Mouse (Mus musculus) kidney, adult 9 months (tissue): Measurements from ENCODE around the gene Psme2.

ENCODE experiments used
- DNase-seq: peaks from one replicate; pipeline ENCODE4 v3.0.0; 2022

The Psme2 gene

GRCm38 (mm10) chr14:55563249-55563648 is 27.7 kb downstream of the Psme2 start:
- DNase-seq = no peak

DNA sequence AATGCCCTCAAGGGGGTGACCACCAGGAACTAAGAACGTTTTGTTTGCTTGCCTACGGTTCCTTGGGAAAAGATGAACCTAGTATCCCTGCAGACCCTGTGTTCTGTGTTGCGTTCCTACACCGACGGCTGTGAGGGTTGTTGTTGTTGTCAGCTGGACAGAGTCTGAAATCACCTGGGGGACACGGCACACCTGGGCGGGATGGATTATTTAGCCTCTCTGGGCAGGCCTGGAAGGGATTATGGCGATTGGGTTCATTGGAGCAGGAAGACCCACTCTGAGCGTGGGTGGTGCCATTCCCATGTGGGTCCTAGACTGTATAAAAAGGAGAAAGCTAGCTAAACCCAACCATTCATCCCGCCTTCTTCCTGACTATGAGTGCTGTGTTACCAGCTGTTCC is 29.1 kb downstream of the Psme2 start:
- no peak for DNase-seq

DNA sequence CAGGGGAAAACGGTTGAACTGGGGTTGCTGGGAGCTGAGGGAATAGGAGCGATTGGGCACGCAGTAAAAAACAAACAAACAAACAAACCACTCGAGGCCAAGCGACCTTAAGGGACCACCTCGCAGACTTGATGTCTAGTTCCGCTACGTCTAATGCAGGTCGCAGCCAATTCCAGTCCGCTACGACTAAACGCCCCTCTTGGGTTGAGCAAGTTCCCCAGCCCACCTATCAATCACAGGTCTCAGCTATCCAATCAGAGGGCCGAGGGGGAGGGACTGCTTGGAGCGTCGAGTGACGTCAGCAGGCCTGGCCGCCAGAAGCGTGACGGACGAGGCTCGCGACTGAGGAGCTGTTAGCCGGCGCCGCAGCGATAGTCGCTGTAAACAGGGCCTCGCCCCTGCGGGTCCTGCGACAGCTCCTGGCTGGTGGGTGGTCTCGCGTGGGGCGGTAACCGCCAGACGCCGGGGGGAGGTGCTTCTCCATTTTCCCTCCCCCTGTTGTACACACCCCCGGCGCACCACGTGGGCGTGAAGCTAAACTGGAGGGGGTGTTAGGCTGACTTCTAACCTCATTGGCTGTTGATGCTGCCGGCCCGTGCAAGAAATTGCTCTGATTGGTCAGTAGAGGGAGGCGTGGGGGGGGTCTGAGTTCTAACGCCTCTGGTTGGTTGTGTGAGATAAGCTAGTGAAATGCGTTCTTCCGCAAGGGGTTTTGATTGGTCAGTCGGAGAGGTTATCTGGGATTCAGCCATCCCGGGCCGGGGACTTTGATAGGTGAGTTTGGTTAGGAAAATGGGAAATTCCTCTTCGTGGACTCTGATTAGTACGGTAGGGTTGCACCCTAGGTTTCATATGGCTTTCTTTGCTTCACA is 30.5 kb downstream of the Psme2 start, which contains the start of gene A730061H03Rik:
TSS of gene A730061H03Rik (minus strand) at position 205 of the 872 bp plus-strand sequence.
- DNase-seq = peak; percentile 99

DNA sequence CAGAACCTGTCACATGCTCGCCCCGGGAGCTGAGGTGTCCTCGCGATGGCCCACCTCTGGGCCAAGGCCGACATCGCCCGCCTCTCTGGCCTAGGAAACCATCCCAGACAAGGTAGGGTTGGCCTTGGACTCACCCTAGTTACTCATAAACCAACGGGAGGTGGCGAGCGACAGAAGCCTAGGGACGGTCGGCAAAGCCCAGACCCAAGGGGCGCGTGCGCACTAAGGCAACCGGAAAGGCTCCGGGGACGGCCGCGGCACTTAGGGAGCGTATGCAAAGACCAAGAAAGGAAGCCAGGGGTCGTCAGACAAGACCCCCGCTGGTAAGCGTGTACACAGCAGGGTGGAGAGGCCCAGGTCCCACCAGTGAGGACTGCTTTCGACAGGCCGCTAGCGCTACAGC is 31.1 kb downstream of the Psme2 start, which contains the start of gene Dcaf11:
TSS of gene Dcaf11 (plus strand) at position 208 of the 403 bp plus-strand sequence.
- peak; percentile 97 for DNase-seq

DNA sequence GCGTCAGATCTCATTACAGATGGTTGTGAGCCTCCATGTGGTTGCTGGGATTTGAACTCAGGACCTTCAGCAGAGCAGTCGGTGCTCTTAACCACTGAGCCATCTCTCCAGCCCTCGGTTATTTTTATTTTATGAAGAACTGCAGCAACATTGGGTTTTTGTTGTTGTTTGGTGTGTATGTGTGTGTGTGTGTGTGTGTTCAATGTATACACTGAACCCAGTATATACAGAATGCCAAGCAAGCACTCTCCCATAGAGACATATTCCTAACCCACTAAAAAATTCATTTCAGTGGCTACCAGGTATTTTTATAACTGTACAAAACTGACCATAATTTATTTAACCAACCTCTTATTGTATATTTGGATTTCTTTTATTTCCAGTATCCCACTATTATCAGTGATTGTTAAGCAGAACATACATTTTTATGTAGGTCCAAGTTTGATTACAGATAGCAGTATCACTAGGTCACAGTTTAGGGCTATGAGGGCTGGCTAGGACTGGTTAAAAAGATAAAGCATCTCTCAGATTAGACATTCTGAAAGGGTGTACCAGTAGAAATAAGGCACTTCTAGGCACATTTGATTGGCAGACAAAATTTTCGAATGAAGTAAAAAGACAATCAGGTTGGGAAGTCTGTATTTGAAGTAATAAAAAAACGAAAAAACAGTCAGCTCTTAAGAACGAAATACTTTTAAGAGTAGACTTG is 32.0 kb downstream of the Psme2 start:
- no peak for DNase-seq

DNA sequence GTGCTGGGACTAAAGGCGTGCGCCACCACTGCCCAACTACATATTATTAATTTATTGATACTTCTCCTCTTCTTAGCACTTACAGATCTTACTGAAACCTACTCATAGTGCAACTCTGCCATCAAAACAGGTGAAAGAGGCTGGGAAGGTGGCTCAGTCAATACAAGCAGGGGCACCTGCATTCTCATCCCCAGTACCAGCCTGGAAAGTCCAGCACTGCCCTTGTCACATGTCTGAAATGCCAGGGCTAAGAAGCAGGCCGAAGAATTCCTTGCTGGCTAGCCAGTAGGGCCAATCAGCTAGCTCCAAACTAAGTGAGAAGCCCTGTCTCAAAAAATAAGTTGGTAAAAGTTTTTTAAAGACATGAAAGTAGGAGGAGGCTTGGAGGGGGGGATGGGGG is 33.3 kb downstream of the Psme2 start:
- peak; percentile 60 for DNase-seq

DNA sequence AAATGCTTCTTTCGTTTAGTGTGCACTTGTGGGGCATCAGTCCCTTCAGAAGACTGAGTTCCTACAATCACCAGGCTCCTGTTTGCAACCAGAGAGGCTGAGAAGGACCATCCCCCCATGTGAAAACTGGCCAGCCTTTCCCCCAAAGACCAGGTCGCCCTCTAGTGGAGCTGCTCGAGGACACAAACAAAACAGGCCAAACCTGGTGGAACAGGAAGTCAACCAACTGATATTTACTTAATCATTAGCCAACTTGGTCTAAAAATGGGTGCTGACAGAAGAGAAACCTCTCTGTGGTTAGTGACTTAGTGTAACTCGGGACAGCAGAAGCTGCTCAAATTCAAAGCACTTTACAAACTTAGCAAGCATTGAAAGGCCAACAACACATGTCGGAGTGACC is 33.9 kb downstream of the Psme2 start:
- DNase-seq = peak; percentile 95

DNA sequence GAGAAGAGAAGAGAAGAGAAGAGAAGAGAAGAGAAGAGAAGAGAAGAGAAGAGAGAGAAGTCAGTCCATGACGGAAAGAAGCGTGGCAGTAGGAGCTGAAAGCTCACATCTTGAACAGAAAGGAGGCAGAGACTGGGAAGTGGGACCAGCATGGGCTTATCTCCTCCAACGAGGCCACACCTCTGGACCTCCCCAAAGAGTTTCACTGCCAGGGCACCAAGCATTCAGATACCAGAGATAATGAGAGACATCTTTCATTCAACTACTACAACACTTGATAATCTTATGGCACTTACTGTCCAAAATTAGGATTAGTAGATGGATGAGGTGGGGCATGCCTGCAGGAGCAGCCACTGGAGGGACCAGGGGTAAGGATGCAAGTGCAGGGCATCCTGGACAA is 35.1 kb downstream of the Psme2 start:
- no peak for DNase-seq

DNA sequence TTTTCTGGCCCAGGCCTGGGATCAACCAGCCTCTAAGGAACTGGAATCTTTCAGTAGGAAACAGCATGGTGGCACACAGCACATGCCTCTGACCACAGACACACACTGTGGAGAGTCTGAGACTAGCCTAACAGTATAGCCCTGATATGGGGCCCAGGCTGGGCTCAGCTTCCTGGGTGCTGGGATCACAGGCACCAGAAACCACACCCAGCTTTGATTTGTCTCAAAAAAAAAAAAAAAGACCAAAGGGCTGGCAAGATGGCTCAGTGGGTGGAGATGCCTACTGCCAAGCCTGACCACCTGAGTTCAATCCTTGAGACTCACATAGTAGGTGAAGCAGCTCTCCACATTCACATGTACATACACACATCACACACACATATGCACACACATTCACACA is 36.3 kb downstream of the Psme2 start:
- no peak for DNase-seq

- no peak for DNase-seq
Observed at GRCm38 (mm10) chr14:55551794-55552193, 39.1 kb downstream of the Psme2 start.

- DNase-seq = no peak
Observed at GRCm38 (mm10) chr14:55551347-55551746, 39.6 kb downstream of the Psme2 start.

GRCm38 (mm10) chr14:55550191-55550590 is 40.7 kb downstream of the Psme2 start:
- DNase-seq = no peak

GRCm38 (mm10) chr14:55544334-55544733 is 46.6 kb downstream of the Psme2 start:
- no peak for DNase-seq

- no peak for DNase-seq
Observed at GRCm38 (mm10) chr14:55542268-55542667, 48.6 kb downstream of the Psme2 start.

- DNase-seq = peak; percentile 71
Observed at GRCm38 (mm10) chr14:55540787-55541321, 50.1 kb downstream of the Psme2 start.

GRCm38 (mm10) chr14:55540067-55540786 is 50.7 kb downstream of the Psme2 start, which contains the start of gene Pck2:
Gene Pck2 (plus strand): TSS chr14:55540266.
- peak; percentile 92 for DNase-seq
